Mouse (Mus musculus): ENCODE results near the gene Sec11a. TPM values are rescaled to one million over a fixed set of nuclear protein-coding genes. Genes with fewer than 3 reads are reported as not detected.

The Sec11a gene
- polyA plus RNA-seq, 1 experiment: 107 TPM

DNA sequence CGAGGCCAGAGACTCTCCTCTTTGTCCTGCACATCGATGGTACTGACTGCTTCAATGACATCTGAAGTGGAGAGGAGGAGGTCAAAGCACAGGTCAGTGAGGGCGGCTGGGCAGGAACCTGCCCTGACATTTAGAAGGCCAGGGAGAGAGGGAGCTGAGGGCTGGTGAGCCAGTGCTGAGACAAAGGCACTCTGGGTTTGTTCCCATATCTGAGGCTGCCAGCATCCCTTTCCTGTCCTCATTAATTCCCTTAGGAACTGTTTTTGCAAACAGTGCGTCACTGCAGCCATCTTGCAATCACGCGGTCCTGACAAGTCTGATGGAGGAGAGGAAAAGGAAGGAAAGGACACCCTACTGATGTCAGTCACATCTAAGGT, 53.8 kb downstream of the Sec11a start:
- H3K36me3 ChIP-seq (ENCODE audit: control insufficient read depth, insufficient read depth, low read length): peaks cover 28% of the 10 kb centered on the region
- TF ChIP-seq CTCF (IDR thresholded peaks at IDR 0.05; ENCODE audit: borderline replicate concordance, control insufficient read depth, extremely low read depth, insufficient read depth, low read length, poor library complexity) (no peak), POLR2A (IDR thresholded peaks at IDR 0.05; ENCODE audit: control insufficient read depth, extremely low read depth, insufficient read depth, low read length, poor library complexity) (no peak)
- WGBS: 89% methylated on average over 6 of the region's 6 CpGs
- H3K27me3 ChIP-seq (ENCODE audit: control insufficient read depth, insufficient read depth, low read length): no peaks in the 10 kb centered on the region
- DNase-seq: no peak
- no peak overlapping the region for H3K4me3 ChIP-seq (ENCODE audit: control insufficient read depth, insufficient read depth, low read length)
- H3K4me1 ChIP-seq (replicated peaks; ENCODE audit: control insufficient read depth, insufficient read depth, low read length): peaks cover 15% of the 10 kb centered on the region
- no peak overlapping the region for H3K27ac ChIP-seq (ENCODE audit: control insufficient read depth, insufficient read depth, low read length)

DNA sequence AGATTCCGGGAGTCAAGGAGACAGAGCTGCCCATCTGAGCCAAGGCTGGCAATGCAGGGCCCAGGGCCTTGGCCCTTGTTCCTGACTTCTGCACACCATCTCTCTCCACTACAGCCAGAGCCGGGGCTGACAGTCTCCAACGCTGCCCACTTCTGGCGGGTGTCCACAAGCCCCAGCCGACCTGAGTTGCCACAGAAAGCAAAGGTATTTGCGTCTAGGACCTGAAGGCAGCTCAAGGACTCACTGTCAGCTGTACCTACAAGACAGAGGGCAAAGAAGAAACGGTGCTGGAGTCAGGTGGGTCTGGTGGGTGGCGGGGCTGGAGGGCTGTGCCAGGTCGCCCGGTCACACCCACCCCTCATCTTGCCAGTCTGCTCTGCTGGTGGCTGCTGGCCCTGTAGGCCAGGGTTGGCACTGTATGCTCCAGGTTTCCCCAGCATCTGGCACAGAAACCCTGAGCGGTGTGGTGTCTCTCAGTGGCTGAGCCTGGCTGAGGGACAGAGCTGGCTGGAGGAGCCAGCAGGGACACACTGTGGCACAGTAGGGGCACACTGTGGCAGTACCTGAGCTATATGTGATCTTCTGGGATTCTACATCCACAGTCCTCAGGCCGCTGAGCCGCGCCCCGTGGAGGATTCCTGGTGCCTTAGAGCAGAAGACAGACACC, 54.4 kb downstream of the Sec11a start:
- H3K27ac ChIP-seq (ENCODE audit: control insufficient read depth, insufficient read depth, low read length): no peak overlapping the region
- 98% methylated on average over 15 of the region's 15 CpGs for WGBS

DNA sequence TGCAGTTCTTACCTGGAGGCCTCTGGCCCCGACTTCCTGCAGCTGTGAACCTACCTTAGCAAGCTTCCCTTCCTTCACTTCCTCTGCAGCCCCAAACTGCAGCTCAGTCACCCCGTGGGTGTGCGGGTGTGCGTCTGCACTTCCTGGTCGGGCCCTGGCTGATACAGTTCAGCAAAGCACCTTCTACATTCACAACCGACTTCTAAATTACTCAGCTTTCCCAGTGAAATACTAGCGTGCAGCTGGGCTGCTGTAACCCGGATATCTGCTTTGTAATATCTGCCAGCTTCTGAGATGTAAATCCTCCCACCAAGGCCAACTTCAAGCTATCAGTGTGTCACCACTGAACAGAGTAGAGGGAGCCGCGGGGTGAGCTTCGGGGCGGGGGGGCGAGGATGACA, 57.7 kb downstream of the Sec11a start:
- 12% methylated on average over 13 of the region's 13 CpGs for WGBS
- Histone ChIP-seq H3K36me3 (ENCODE audit: control insufficient read depth, insufficient read depth, low read length) (peaks cover 28% of the 10 kb centered on the region), H3K4me1 (replicated peaks; ENCODE audit: control insufficient read depth, insufficient read depth, low read length) (peaks cover 18% of the 10 kb centered on the region), H3K27ac (ENCODE audit: control insufficient read depth, insufficient read depth, low read length) (peak overlapping the region; percentile 97), H3K4me3 (ENCODE audit: control insufficient read depth, insufficient read depth, low read length) (peak overlapping the region; percentile 18; the same call in 1 of the 2 replicates), H3K27me3 (ENCODE audit: control insufficient read depth, insufficient read depth, low read length) (no peaks in the 10 kb centered on the region)
- DNase-seq: peak; percentile 83
- peak; percentile 66 for TF ChIP-seq POLR2A (IDR thresholded peaks at IDR 0.05; ENCODE audit: control insufficient read depth, extremely low read depth, insufficient read depth, low read length, poor library complexity)
- 0 out of 2 replicates have a peak, but pooled peaks have one; percentile 35 for TF ChIP-seq CTCF (IDR thresholded peaks at IDR 0.05; ENCODE audit: borderline replicate concordance, control insufficient read depth, extremely low read depth, insufficient read depth, low read length, poor library complexity)

More for the DNA sequence above, 54.4 kb downstream of the Sec11a start:
- Histone ChIP-seq H3K4me1 (replicated peaks; ENCODE audit: control insufficient read depth, insufficient read depth, low read length) (peaks cover 18% of the 10 kb centered on the region), H3K27me3 (ENCODE audit: control insufficient read depth, insufficient read depth, low read length) (no peaks in the 10 kb centered on the region), H3K4me3 (ENCODE audit: control insufficient read depth, insufficient read depth, low read length) (no peak overlapping the region), H3K36me3 (ENCODE audit: control insufficient read depth, insufficient read depth, low read length) (peaks cover 28% of the 10 kb centered on the region)
- DNase-seq: no peak
- TF ChIP-seq CTCF (IDR thresholded peaks at IDR 0.05; ENCODE audit: borderline replicate concordance, control insufficient read depth, extremely low read depth, insufficient read depth, low read length, poor library complexity) (no peak), POLR2A (IDR thresholded peaks at IDR 0.05; ENCODE audit: control insufficient read depth, extremely low read depth, insufficient read depth, low read length, poor library complexity) (no peak)

DNA sequence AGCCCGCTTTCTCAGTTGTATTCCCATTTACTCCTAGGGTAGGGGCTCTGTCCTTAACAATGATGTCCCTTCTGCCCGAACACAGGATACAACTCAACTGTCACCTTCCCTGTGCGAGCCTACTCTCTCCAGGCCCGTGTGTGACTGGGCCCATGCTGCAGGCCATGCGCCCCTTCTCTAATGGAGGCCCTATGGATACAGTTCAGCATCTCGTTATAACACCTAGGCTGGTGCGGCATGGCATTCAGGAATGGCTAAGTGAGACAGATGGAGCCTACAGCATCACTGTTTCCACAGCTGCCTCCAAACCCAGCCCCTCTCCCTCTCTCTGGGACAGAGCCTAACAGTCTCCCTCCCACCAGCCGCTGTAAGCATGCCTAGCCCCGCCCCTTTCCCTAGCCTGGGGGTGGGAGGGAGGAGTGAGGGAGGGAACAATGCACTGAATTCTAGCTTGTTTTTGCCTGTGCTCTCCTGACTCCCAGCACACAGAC, 58.5 kb downstream of the Sec11a start:
- peak; percentile 49 for DNase-seq
- Histone ChIP-seq H3K4me1 (replicated peaks; ENCODE audit: control insufficient read depth, insufficient read depth, low read length) (peaks cover 18% of the 10 kb centered on the region), H3K36me3 (ENCODE audit: control insufficient read depth, insufficient read depth, low read length) (peaks cover 27% of the 10 kb centered on the region), H3K27me3 (ENCODE audit: control insufficient read depth, insufficient read depth, low read length) (no peaks in the 10 kb centered on the region), H3K27ac (ENCODE audit: control insufficient read depth, insufficient read depth, low read length) (peak overlapping the region; percentile 97), H3K4me3 (ENCODE audit: control insufficient read depth, insufficient read depth, low read length) (no peak overlapping the region)
- 59% methylated on average over 9 of the region's 9 CpGs for whole genome bisulfite sequencing
- no peak for TF ChIP-seq CTCF (IDR thresholded peaks at IDR 0.05; ENCODE audit: borderline replicate concordance, control insufficient read depth, extremely low read depth, insufficient read depth, low read length, poor library complexity)
- TF ChIP-seq POLR2A (IDR thresholded peaks at IDR 0.05; ENCODE audit: control insufficient read depth, extremely low read depth, insufficient read depth, low read length, poor library complexity): no peak

DNA sequence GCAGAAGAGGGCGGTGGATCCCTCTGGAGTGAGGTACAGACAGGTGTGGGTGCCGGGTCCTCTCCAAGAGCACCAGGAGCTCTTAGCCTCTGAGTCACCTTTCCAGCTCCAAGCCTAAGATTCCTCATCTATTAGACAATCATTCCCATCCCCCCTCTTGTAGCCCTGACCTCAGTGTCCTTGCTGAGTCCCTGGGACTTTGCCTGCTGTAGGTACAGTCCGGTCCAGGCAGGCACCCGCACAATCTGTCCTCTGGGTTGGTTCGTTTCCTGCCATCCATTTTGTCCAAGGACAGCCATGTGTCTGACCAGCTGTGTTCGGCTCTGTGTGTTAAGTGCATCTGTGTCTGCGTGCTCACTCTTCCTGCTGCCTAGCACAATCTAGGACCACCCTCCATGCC, 59.0 kb downstream of the Sec11a start:
- Histone ChIP-seq H3K4me3 (ENCODE audit: control insufficient read depth, insufficient read depth, low read length) (no peak overlapping the region), H3K27ac (ENCODE audit: control insufficient read depth, insufficient read depth, low read length) (peak overlapping the region; percentile 97)
- WGBS: 94% methylated on average over 7 of the region's 7 CpGs

DNA sequence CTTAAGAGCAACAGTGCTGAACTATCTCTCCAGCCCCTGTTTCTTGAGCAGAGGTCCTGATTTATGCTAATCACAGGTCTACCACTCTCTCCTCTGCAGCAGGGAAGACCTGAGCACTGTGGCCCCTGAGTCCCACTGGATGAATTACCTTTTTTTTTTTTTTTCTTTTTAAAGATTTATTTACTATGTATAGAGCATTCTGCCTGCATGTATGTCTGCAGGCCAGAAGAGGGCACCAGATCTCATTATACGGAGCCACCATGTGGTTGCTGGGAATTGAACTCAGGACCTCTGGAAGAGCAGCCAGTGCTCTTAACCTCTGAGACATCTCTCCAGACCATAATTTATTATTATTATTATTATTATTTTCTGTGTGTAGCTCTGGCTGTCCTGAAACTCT, 61.9 kb downstream of the Sec11a start:
- H3K27me3 ChIP-seq (ENCODE audit: control insufficient read depth, insufficient read depth, low read length): no peaks in the 10 kb centered on the region
- DNase-seq: peak; percentile 41
- H3K4me3 ChIP-seq (ENCODE audit: control insufficient read depth, insufficient read depth, low read length): no peak overlapping the region
- no peak for TF ChIP-seq CTCF (IDR thresholded peaks at IDR 0.05; ENCODE audit: borderline replicate concordance, control insufficient read depth, extremely low read depth, insufficient read depth, low read length, poor library complexity)
- TF ChIP-seq POLR2A (IDR thresholded peaks at IDR 0.05; ENCODE audit: control insufficient read depth, extremely low read depth, insufficient read depth, low read length, poor library complexity): no peak
- H3K36me3 ChIP-seq (ENCODE audit: control insufficient read depth, insufficient read depth, low read length): no peaks in the 10 kb centered on the region
- H3K27ac ChIP-seq (ENCODE audit: control insufficient read depth, insufficient read depth, low read length): no peak overlapping the region
- H3K4me1 ChIP-seq (replicated peaks; ENCODE audit: control insufficient read depth, insufficient read depth, low read length): peaks cover 22% of the 10 kb centered on the region
- WGBS: 4% methylated on average over 1 of the region's 1 CpGs

More for the DNA sequence above, 59.0 kb downstream of the Sec11a start:
- Histone ChIP-seq H3K27me3 (ENCODE audit: control insufficient read depth, insufficient read depth, low read length) (no peaks in the 10 kb centered on the region), H3K36me3 (ENCODE audit: control insufficient read depth, insufficient read depth, low read length) (peaks cover 24% of the 10 kb centered on the region), H3K4me1 (replicated peaks; ENCODE audit: control insufficient read depth, insufficient read depth, low read length) (peaks cover 18% of the 10 kb centered on the region)
- TF ChIP-seq CTCF (IDR thresholded peaks at IDR 0.05; ENCODE audit: borderline replicate concordance, control insufficient read depth, extremely low read depth, insufficient read depth, low read length, poor library complexity) (no peak), POLR2A (IDR thresholded peaks at IDR 0.05; ENCODE audit: control insufficient read depth, extremely low read depth, insufficient read depth, low read length, poor library complexity) (no peak)
- DNase-seq: no peak

Measured in thymus, adult 2 months (tissue).